Mouse (Mus musculus): Measurements from ENCODE around the gene Tfap4. TPM values are rescaled to one million over a fixed set of nuclear protein-coding genes. Genes with fewer than 3 reads are reported as not detected.
A peak's percentile ranks its signal among the peaks of the same experiment; 100 is the strongest.

Tfap4 gene
- polyA plus RNA-seq, 1 experiment: 19.0 TPM

DNA sequence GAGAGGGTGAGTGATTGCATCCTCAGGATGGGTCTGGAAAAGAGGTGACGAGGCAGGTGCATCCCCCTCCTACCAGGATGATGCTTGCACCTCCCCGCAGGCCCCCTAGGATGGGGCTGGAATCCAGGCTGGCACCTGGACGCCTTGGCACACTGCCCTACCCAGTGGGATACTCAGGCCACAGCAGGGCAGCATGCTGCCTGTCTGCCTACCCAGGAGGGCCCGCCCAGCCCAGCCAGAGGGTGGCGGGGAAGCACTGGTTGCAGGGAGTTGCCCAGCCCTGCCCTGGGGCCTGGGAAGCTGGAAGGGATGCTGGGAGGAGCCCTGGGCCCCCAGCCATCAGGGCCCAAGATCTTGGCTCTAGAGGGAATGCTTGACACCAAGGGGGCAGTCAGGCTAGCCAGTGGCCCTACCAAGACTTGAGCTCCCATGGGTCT lies 35.9 kb upstream of the Tfap4 start:
- H3K79me2 ChIP-seq (ENCODE audit: control insufficient read depth, insufficient read depth): peaks cover 85% of the 10 kb centered on the region
- H3K36me3 ChIP-seq (ENCODE audit: control insufficient read depth, insufficient read depth): peaks cover 9% of the 10 kb centered on the region
- H3ac ChIP-seq (ENCODE audit: control insufficient read depth, insufficient read length, low read depth): peak overlapping the region; percentile 99
- no peak for TF ChIP-seq USF1 (IDR thresholded peaks at IDR 0.05; ENCODE audit: low read depth)
- TF ChIP-seq MAX (IDR thresholded peaks at IDR 0.05): peak; percentile 58
- peaks cover 63% of the 10 kb centered on the region for H3K79me3 ChIP-seq (ENCODE audit: low read depth)
- H3K4me3 ChIP-seq (ENCODE audit: insufficient read depth, poor library complexity, severe bottlenecking): peak overlapping the region; percentile 61
- H3K27me3 ChIP-seq (ENCODE audit: control insufficient read depth, insufficient read depth, insufficient read length): no peaks in the 10 kb centered on the region

- Histone ChIP-seq H3K79me3 (ENCODE audit: low read depth) (peaks cover 57% of the 10 kb centered on the region), H3K4me3 (ENCODE audit: insufficient read depth, poor library complexity, severe bottlenecking) (peak overlapping the region; percentile 61), H3ac (ENCODE audit: control insufficient read depth, insufficient read length, low read depth) (peak overlapping the region; percentile 99), H3K79me2 (ENCODE audit: control insufficient read depth, insufficient read depth) (peaks cover 79% of the 10 kb centered on the region), H3K36me3 (ENCODE audit: control insufficient read depth, insufficient read depth) (peaks cover 9% of the 10 kb centered on the region), H3K27me3 (ENCODE audit: control insufficient read depth, insufficient read depth, insufficient read length) (no peaks in the 10 kb centered on the region)
- TF ChIP-seq MYOD1 (IDR thresholded peaks at IDR 0.05; ENCODE audit: control insufficient read depth, insufficient read length, low read depth): no peak
- TF ChIP-seq MAX (IDR thresholded peaks at IDR 0.05): no peak
- TF ChIP-seq MYOG (IDR thresholded peaks at IDR 0.05; ENCODE audit: control insufficient read depth, extremely low read depth, insufficient read length): no peak
- no peak for TF ChIP-seq CEBPB (IDR thresholded peaks at IDR 0.05; ENCODE audit: low read depth)
- no peak for TF ChIP-seq CTCF (IDR thresholded peaks at IDR 0.05; ENCODE audit: control insufficient read depth, insufficient read depth, insufficient read length)
- TF ChIP-seq USF1 (IDR thresholded peaks at IDR 0.05; ENCODE audit: low read depth): no peak
- TF ChIP-seq FOSL1 (IDR thresholded peaks at IDR 0.05; ENCODE audit: insufficient read depth, low read length, poor library complexity, severe bottlenecking): no peak
Measured at GRCm38 (mm10) chr16:4594814-4595526, 35.3 kb upstream of the Tfap4 start.

DNA sequence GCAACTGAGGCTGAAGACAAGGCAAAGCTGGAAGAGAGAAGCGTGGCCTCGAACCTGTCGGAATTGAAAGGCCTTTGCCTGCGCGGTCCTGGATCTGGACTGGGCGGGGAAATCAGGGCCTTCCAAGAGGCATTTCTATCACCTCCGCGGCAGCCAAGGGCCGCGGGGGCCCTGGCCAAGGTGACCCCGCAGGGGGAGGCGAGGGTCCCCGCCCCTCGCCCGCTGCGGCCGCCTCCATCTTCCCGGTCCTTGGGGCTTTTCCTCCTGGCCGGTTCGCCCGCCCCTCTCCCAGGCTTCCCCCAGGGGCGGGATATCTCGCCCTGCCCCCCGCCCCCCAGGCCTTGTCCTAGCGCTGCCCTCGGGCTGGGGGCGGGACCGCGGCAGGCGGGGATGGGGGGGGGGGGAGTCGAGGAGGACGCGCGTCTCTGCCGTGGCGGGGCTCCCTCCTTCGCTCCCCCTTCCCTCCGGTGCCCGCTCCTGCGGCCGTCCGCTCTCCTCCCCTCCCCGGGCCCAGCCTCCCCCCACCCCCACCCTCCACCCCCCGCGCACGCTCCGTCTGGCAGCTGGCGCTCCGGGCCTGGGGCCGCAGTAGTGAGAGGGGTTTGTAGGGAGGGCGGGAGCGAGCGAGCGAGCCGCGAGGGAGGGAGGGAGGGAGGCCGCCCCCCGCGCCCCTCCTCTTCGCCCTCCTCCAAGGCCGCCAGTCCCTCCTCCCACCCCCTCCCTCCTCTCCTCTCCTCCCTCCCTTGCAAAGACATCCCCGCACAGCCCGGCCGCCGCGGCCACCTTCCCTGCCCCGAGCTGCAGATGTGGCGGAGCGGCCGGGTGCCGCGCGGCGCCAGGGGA lies 34.5 kb upstream of the Tfap4 start, which contains the start of gene Glis2:
Gene Glis2, plus strand, starts transcription at position 743 of the 843 bp plus-strand sequence.
- Histone ChIP-seq H3K79me2 (ENCODE audit: control insufficient read depth, insufficient read depth) (peaks cover 72% of the 10 kb centered on the region), H3K27me3 (ENCODE audit: control insufficient read depth, insufficient read depth, insufficient read length) (no peaks in the 10 kb centered on the region), H3K36me3 (ENCODE audit: control insufficient read depth, insufficient read depth) (peaks cover 9% of the 10 kb centered on the region), H3K79me3 (ENCODE audit: low read depth) (peaks cover 50% of the 10 kb centered on the region), H3K4me3 (ENCODE audit: insufficient read depth, poor library complexity, severe bottlenecking) (peak within 1 kb of the TSS; percentile 61), H3ac (ENCODE audit: control insufficient read depth, insufficient read length, low read depth) (peak within 1 kb of the TSS; percentile 99)
- TF ChIP-seq MYOG (IDR thresholded peaks at IDR 0.05; ENCODE audit: control insufficient read depth, extremely low read depth, insufficient read length) (no peak), MYOD1 (IDR thresholded peaks at IDR 0.05; ENCODE audit: control insufficient read depth, insufficient read length, low read depth) (no peak), MAX (IDR thresholded peaks at IDR 0.05) (no peak), FOSL1 (IDR thresholded peaks at IDR 0.05; ENCODE audit: insufficient read depth, low read length, poor library complexity, severe bottlenecking) (no peak), CEBPB (IDR thresholded peaks at IDR 0.05; ENCODE audit: low read depth) (no peak), USF1 (IDR thresholded peaks at IDR 0.05; ENCODE audit: low read depth) (no peak), CTCF (IDR thresholded peaks at IDR 0.05; ENCODE audit: control insufficient read depth, insufficient read depth, insufficient read length) (no peak)

GRCm38 (mm10) chr16:4592909-4593875 lies 33.5 kb upstream of the Tfap4 start:
- H3K27me3 ChIP-seq (ENCODE audit: control insufficient read depth, insufficient read depth, insufficient read length): no peaks in the 10 kb centered on the region
- H3K79me3 ChIP-seq (ENCODE audit: low read depth): peaks cover 40% of the 10 kb centered on the region
- peaks cover 62% of the 10 kb centered on the region for H3K79me2 ChIP-seq (ENCODE audit: control insufficient read depth, insufficient read depth)
- H3K4me3 ChIP-seq (ENCODE audit: insufficient read depth, poor library complexity, severe bottlenecking): peak overlapping the region; percentile 61
- TF ChIP-seq MYOG (IDR thresholded peaks at IDR 0.05; ENCODE audit: control insufficient read depth, extremely low read depth, insufficient read length): no peak
- TF ChIP-seq MYOD1 (IDR thresholded peaks at IDR 0.05; ENCODE audit: control insufficient read depth, insufficient read length, low read depth): no peak
- peak; percentile 40 for TF ChIP-seq CTCF (IDR thresholded peaks at IDR 0.05; ENCODE audit: control insufficient read depth, insufficient read depth, insufficient read length)
- no peak for TF ChIP-seq CEBPB (IDR thresholded peaks at IDR 0.05; ENCODE audit: low read depth)
- no peak for TF ChIP-seq USF1 (IDR thresholded peaks at IDR 0.05; ENCODE audit: low read depth)
- no peak for TF ChIP-seq FOSL1 (IDR thresholded peaks at IDR 0.05; ENCODE audit: insufficient read depth, low read length, poor library complexity, severe bottlenecking)
- TF ChIP-seq MAX (IDR thresholded peaks at IDR 0.05): no peak
- H3ac ChIP-seq (ENCODE audit: control insufficient read depth, insufficient read length, low read depth): peak overlapping the region; percentile 32
- peaks cover 7% of the 10 kb centered on the region for H3K36me3 ChIP-seq (ENCODE audit: control insufficient read depth, insufficient read depth)

DNA sequence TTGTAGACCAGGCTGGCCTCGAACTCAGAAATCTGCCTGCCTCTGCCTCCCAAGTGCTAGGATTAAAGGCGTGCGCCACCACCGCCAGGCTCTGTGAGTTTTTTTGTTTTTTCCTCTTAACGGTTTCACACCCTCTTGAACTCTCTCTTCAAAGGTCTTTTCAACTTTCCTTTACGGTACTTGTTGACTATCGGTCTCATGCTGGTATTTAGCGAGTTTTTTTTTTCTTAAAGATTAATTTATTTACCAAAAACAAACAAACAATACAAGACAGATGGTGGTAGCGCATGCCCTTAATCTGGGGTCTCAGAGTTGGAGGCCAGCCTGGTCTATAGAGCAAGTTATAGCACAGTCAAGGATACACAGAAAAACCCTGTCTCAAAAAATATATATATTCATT lies 30.6 kb upstream of the Tfap4 start:
- Histone ChIP-seq H3K79me3 (ENCODE audit: low read depth) (peaks cover 13% of the 10 kb centered on the region), H3K36me3 (ENCODE audit: control insufficient read depth, insufficient read depth) (no peaks in the 10 kb centered on the region), H3K27me3 (ENCODE audit: control insufficient read depth, insufficient read depth, insufficient read length) (no peaks in the 10 kb centered on the region), H3K4me3 (ENCODE audit: insufficient read depth, poor library complexity, severe bottlenecking) (no peak overlapping the region), H3K79me2 (ENCODE audit: control insufficient read depth, insufficient read depth) (peaks cover 32% of the 10 kb centered on the region), H3ac (ENCODE audit: control insufficient read depth, insufficient read length, low read depth) (no peak overlapping the region)
- TF ChIP-seq USF1 (IDR thresholded peaks at IDR 0.05; ENCODE audit: low read depth): no peak
- TF ChIP-seq CEBPB (IDR thresholded peaks at IDR 0.05; ENCODE audit: low read depth): no peak
- no peak for TF ChIP-seq FOSL1 (IDR thresholded peaks at IDR 0.05; ENCODE audit: insufficient read depth, low read length, poor library complexity, severe bottlenecking)
- TF ChIP-seq CTCF (IDR thresholded peaks at IDR 0.05; ENCODE audit: control insufficient read depth, insufficient read depth, insufficient read length): no peak
- TF ChIP-seq MYOD1 (IDR thresholded peaks at IDR 0.05; ENCODE audit: control insufficient read depth, insufficient read length, low read depth): no peak
- no peak for TF ChIP-seq MAX (IDR thresholded peaks at IDR 0.05)
- TF ChIP-seq MYOG (IDR thresholded peaks at IDR 0.05; ENCODE audit: control insufficient read depth, extremely low read depth, insufficient read length): no peak

All from C2C12 (cell line).